Mouse (Mus musculus) lung, embryonic 14.5 days (tissue): Measurements from ENCODE around the gene Bfsp2. TPM values are rescaled to one million over a fixed set of nuclear protein-coding genes. Genes with fewer than 3 reads are reported as not detected.

Experiments
- ATAC-seq: fragments of 200-750 bp; cut with Nextera tagmentation; 2 replicates; pipeline ENCODE4 v1.8.0; 2017; ENCODE audit warnings: mild to moderate bottlenecking, moderate TSS enrichment, moderate library complexity; ENCODE audit not compliant: insufficient read depth
- DNase-seq: peaks from one replicate; pipeline ENCODE4 v3.0.0-alpha.2; 2015
- H3K27ac ChIP-seq: fragments of 300-500 bp; sonication (generic); 2 replicates; pipeline ENCODE4 v1.5.1; 2014; ENCODE audit warnings: low read depth, mild to moderate bottlenecking, moderate library complexity
- H3K27me3 ChIP-seq: fragments of 300-500 bp; sonication (generic); 2 replicates; pipeline ENCODE4 v1.6.1; 2014; ENCODE audit warnings: low read length, control low read depth; ENCODE audit not compliant: insufficient read depth
- H3K36me3 ChIP-seq: fragments of 300-500 bp; sonication (generic); 2 replicates; pipeline ENCODE4 v1.6.1; 2014; ENCODE audit warnings: control low read depth; ENCODE audit not compliant: insufficient read depth
- H3K4me1 ChIP-seq: fragments of 300-500 bp; sonication (generic); 2 replicates; pipeline ENCODE4 v1.6.1; 2014; ENCODE audit warnings: antibody characterized with exemption, control low read depth; ENCODE audit not compliant: insufficient read depth
- H3K4me2 ChIP-seq: fragments of 300-500 bp; sonication (generic); 2 replicates; pipeline ENCODE4 v1.6.1; 2014; ENCODE audit warnings: mild to moderate bottlenecking
- H3K4me3 ChIP-seq: fragments of 300-500 bp; sonication (generic); 2 replicates; pipeline ENCODE4 v1.5.1; 2014; ENCODE audit warnings: low read depth, low read length
- H3K9ac ChIP-seq: fragments of 300-500 bp; sonication (generic); 2 replicates; pipeline ENCODE4 v1.6.1; 2014
- H3K9me3 ChIP-seq: fragments of 300-500 bp; sonication (generic); 2 replicates; pipeline ENCODE4 v1.6.1; 2016; ENCODE audit warnings: low read depth, low read length, control low read depth
- CTCF ChIP-seq: IDR thresholded peaks from 2 replicates; pipeline ENCODE4 v1.5.1; 2016; ENCODE audit warnings: antibody characterized with exemption, low read depth
- WGBS: fragments of 180-500 bp; shearing (Covaris S2); extraction: QIAGEN DNeasy Blood & Tissue Kit; methylation state at CpG from one replicate; pipeline ENCODE4 v1.1.7; 2014; 5-methylcytosine and 5-hydroxymethylcytosine counted together
- polyA plus RNA-seq: library from polyadenylated mRNA; unstranded; fragments of >200 nt; fragmentation: Nextera tagmentation; extraction: Ambion mirVana; gene quantifications from 2 replicates; pipeline ENCODE4 v1.2.1, GENCODE M21; 2014

Bfsp2 gene
- polyA plus RNA-seq, 1 experiment from 2014 or later = 0.50 TPM

DNA sequence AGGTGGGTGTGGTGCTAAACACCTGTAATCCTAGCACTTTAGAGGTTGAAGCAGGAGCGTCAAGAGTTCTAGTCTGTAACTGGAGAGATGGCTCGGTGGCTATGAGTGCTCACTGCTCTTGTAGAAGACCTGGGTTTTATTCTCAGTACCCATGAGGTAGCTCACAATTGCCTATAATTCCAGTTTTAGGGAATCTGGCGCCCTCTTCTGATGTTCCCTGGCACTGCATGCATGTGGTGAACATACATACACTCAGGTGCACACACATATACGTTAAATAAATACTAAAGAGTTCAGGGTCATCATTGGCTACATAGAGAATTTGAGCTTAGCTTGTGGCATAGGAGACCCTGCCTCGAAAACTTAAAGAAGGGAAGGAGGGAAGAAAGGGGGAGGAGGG lies 35.6 kb downstream of the Bfsp2 start:
- peaks cover 15% of the 10 kb centered on the region for H3K4me1 ChIP-seq
- WGBS = 82% methylated on average over 5 of the region's 5 CpGs
- no peak for TF ChIP-seq CTCF
- no peaks in the 10 kb centered on the region for H3K9me3 ChIP-seq
- H3K36me3 ChIP-seq = no peaks in the 10 kb centered on the region
- H3K9ac ChIP-seq = no peak overlapping the region
- H3K27ac ChIP-seq = no peak overlapping the region
- no peak for DNase-seq
- H3K4me3 ChIP-seq = no peak overlapping the region
- no peak for ATAC-seq
- no peaks in the 10 kb centered on the region for H3K27me3 ChIP-seq
- no peak overlapping the region for H3K4me2 ChIP-seq

DNA sequence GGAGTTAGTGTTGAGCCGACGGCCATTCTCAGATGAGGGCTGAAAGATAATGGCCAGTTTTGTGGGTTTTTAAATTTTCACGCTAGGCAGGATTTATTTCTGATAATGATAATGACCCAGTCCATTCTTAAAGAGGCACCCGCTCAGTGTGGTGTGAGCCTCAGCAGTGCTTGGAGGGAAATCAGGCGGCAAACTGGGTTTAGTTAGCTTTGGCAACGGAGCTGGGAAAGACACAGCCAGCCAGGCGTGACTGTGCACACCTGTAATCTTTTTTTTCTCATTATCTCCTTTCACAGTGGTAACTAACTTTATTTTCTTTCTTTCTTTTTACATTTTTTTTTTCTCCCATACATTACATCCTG lies 36.4 kb downstream of the Bfsp2 start:
- H3K27ac ChIP-seq = no peak overlapping the region
- peaks cover 15% of the 10 kb centered on the region for H3K4me1 ChIP-seq
- H3K9me3 ChIP-seq = no peaks in the 10 kb centered on the region
- WGBS = 56% methylated on average over 7 of the region's 7 CpGs
- H3K4me3 ChIP-seq = no peak overlapping the region
- no peaks in the 10 kb centered on the region for H3K36me3 ChIP-seq
- no peak for DNase-seq
- H3K4me2 ChIP-seq = no peak overlapping the region
- H3K9ac ChIP-seq = no peak overlapping the region
- no peak for TF ChIP-seq CTCF
- no peak for ATAC-seq
- no peaks in the 10 kb centered on the region for H3K27me3 ChIP-seq

DNA sequence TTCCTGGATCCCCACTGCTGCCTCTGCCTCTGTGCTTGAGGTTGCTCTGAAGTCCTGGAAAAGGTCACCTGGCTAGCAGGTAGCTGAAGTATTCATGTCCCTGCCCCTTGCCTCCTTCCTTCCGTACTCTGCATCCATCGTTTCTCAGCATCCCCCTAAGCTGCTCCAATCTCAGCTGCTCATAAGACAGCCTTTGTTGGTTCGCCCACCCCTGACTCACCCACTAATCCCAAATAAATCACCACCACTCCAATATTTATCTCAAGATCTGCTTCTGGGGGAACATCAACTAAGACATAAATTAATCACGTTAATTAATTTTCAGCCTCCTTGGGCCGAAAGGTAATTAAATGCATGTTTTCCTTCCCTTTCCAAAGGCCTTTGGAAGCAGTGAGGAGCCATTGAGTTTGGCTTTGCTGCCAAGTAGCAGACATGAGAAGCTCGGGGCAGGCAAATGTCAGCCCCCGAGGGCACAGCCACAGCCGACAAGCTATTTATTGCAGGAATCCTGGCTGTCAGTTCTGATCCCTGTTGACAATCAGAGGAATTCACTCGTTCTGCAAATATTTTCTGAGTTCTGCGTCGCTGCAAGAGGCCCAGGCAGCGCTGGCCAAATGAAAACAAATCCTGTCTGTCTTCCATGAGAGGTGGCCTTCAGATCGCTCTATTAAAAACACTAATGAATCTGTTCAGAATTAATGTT lies 36.9 kb downstream of the Bfsp2 start:
- Histone ChIP-seq H3K27ac (no peak overlapping the region), H3K36me3 (no peaks in the 10 kb centered on the region), H3K27me3 (no peaks in the 10 kb centered on the region), H3K4me2 (no peak overlapping the region), H3K4me1 (peaks cover 15% of the 10 kb centered on the region), H3K9ac (no peak overlapping the region), H3K9me3 (no peaks in the 10 kb centered on the region), H3K4me3 (no peak overlapping the region)
- DNase-seq = peak; percentile 39
- 25% methylated on average over 13 of the region's 13 CpGs for WGBS
- TF ChIP-seq CTCF = no peak
- no peak for ATAC-seq

DNA sequence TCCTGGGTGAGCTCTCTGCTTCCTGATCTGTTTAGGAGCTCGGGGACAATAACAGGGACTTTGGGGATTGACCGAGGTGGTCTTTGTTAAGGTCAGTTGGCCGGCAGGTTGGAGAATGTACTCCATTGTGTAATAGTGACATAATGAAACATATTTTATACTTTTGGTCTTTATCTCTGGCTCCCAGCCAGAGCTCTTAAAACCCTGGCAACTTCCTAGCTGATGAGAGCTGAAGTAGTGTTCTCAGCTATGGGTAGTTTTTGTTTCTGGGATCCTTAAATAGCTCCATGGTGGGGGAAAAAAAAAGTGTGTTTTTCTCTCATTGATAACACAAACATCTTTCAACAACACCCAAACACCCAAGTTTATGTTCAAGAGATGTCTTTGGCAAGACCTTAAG lies 39.6 kb downstream of the Bfsp2 start:
- Histone ChIP-seq H3K27ac (0 out of 2 replicates have a peak overlapping the region, but pooled peaks have one; percentile 13), H3K9ac (no peak overlapping the region), H3K4me3 (no peak overlapping the region), H3K4me1 (peaks cover 15% of the 10 kb centered on the region), H3K9me3 (no peaks in the 10 kb centered on the region), H3K4me2 (no peak overlapping the region; the same call in 1 of the 2 replicates), H3K27me3 (no peaks in the 10 kb centered on the region), H3K36me3 (no peaks in the 10 kb centered on the region)
- ATAC-seq = peak; percentile 30
- TF ChIP-seq CTCF = no peak
- WGBS = 25% methylated on average over 3 of the region's 3 CpGs
- peak; percentile 80 for DNase-seq

DNA sequence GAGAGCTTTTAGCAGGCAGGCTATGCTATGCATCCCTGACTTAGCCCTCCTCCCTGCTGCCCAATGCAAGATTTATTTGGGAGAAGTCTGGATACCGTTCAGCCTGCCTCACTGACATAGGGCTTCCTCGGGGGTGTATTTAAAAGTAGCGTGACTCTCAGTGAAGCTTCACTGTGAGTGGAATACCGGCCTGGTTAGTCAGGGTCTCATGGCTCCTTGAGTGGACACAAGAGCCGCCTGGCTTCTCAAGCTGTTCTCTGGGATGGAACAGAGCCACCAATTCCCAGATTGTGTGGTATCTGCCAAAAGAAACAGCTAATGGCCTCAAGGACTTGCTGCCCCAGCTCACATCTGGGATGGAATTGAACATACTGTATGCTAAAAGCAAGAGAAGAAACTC lies 43.1 kb downstream of the Bfsp2 start:
- H3K9me3 ChIP-seq = no peaks in the 10 kb centered on the region
- H3K4me3 ChIP-seq = no peak overlapping the region
- no peak overlapping the region for H3K4me2 ChIP-seq
- 66% methylated on average over 5 of the region's 5 CpGs for WGBS
- peaks cover 21% of the 10 kb centered on the region for H3K4me1 ChIP-seq
- TF ChIP-seq CTCF = no peak
- no peak overlapping the region for H3K9ac ChIP-seq
- DNase-seq = no peak
- H3K27ac ChIP-seq = no peak overlapping the region
- no peaks in the 10 kb centered on the region for H3K27me3 ChIP-seq
- no peaks in the 10 kb centered on the region for H3K36me3 ChIP-seq
- ATAC-seq = no peak

DNA sequence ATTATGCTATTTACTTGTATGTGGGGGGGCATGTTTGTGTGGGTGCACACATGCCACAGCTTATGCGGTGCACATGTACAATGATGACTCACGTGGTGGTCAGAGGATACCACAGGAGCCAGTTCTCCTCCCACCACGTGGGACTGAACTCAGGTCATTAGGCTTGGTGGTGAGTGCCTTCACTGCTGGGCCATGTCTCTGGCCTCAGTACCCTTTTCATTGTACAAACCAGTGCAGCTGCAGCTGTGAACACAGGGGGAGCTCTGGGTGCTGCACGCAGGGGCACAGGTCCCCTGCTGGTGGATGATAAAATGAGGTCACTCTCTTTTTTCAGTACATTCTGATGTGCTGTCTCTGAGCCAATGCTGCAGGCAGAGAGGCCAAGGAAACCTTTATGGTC lies 46.1 kb downstream of the Bfsp2 start:
- Histone ChIP-seq H3K9me3 (no peaks in the 10 kb centered on the region), H3K4me3 (no peak overlapping the region), H3K4me1 (peaks cover 8% of the 10 kb centered on the region), H3K36me3 (no peaks in the 10 kb centered on the region), H3K4me2 (no peak overlapping the region), H3K27me3 (no peaks in the 10 kb centered on the region), H3K9ac (no peak overlapping the region), H3K27ac (no peak overlapping the region)
- 55% methylated on average over 4 of the region's 4 CpGs for WGBS
- ATAC-seq (0 out of 2 replicates have a peak, but pooled peaks have one; percentile 40), DNase-seq (peak; percentile 68)
- TF ChIP-seq CTCF = peak; percentile 80

DNA sequence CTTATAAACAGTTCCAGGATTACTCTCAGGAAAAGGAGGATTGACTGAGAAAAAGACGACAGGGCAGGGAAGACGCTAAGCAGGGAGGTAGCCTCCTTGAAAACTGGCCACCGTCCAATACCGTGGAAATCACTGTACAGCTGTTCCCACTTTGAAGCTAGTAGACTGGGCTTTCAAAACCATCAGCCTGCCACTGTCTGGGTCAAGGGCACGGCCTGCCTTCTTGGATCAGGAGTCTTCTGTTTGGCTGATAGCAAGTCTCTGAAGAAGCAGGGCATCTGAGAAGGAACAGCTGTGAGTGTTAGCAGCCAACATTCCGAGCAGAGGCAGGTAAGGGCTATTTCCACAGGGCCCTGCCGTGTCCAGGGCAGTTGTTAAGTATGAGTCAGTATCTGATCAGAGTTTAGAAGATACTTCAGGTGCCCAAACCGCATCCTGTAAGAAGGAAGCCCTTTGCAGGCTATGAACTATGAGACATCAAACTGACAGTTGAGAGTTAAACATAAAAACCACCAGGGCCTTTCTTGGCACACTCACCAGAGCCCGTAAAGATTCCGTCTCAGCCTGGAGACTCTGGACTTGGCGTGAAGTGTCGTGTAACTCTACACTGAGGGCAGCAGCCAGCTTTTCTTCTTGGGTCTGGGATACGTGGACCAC lies 48.0 kb downstream of the Bfsp2 start:
- DNase-seq (peak; percentile 74), ATAC-seq (peak; percentile 58)
- Histone ChIP-seq H3K4me1 (peaks cover 8% of the 10 kb centered on the region), H3K36me3 (no peaks in the 10 kb centered on the region), H3K27me3 (no peaks in the 10 kb centered on the region), H3K4me2 (no peak overlapping the region), H3K9ac (no peak overlapping the region), H3K9me3 (no peaks in the 10 kb centered on the region), H3K4me3 (no peak overlapping the region), H3K27ac (peak overlapping the region; percentile 67)
- TF ChIP-seq CTCF = no peak
- 14% methylated on average over 13 of the region's 13 CpGs for WGBS
